Mouse (Mus musculus) kidney, adult 8-10 months (tissue): ENCODE measurements around the gene Amot.

Experiments used
- DNase-seq, 2 experiments: peaks; one replicate each; pipeline ENCODE4 v3.0.0; 2022

Amot gene

GRCm38 (mm10) chrX:145479942-145480341 lies 25.0 kb downstream of the Amot start:
- no peak for DNase-seq

GRCm38 (mm10) chrX:145477725-145478194 lies 27.2 kb downstream of the Amot start:
- DNase-seq = no peak

GRCm38 (mm10) chrX:145477003-145477724 lies 27.8 kb downstream of the Amot start:
- DNase-seq = peak in 1 of 2 experiments; percentile 17

GRCm38 (mm10) chrX:145468264-145468663 lies 36.7 kb downstream of the Amot start:
- no peak for DNase-seq

GRCm38 (mm10) chrX:145463524-145463923 lies 41.5 kb downstream of the Amot start:
- no peak for DNase-seq

- DNase-seq = no peak
These were observed 43.6 kb downstream of the Amot start for GRCm38 (mm10) chrX:145461339-145461738.

GRCm38 (mm10) chrX:145456251-145456650 lies 48.7 kb downstream of the Amot start:
- no peak for DNase-seq

GRCm38 (mm10) chrX:145455629-145456028 lies 49.4 kb downstream of the Amot start:
- peak in 1 of 2 experiments; percentile 27 for DNase-seq

GRCm38 (mm10) chrX:145454828-145455227 lies 50.2 kb downstream of the Amot start:
- no peak for DNase-seq

GRCm38 (mm10) chrX:145441526-145441925 lies 63.5 kb downstream of the Amot start:
- DNase-seq = no peak

- no peak for DNase-seq
These were observed 71.3 kb downstream of the Amot start for GRCm38 (mm10) chrX:145433652-145434051.

- no peak for DNase-seq
These were observed 74.0 kb downstream of the Amot start for GRCm38 (mm10) chrX:145430836-145431570.

GRCm38 (mm10) chrX:145428811-145429210 lies 76.2 kb downstream of the Amot start:
- DNase-seq = peak in 1 of 2 experiments; percentile 3

GRCm38 (mm10) chrX:145424026-145424425 lies 81.0 kb downstream of the Amot start:
- no peak for DNase-seq

- no peak for DNase-seq
These were observed 90.7 kb downstream of the Amot start for GRCm38 (mm10) chrX:145414319-145414718.

- DNase-seq = no peak
These were observed 93.6 kb downstream of the Amot start for GRCm38 (mm10) chrX:145411425-145411824.

GRCm38 (mm10) chrX:145406052-145406451 lies 98.9 kb downstream of the Amot start:
- no peak for DNase-seq

- no peak for DNase-seq
These were observed 103.1 kb downstream of the Amot start for GRCm38 (mm10) chrX:145401926-145402325.

- no peak for DNase-seq
These were observed 105.7 kb downstream of the Amot start for GRCm38 (mm10) chrX:145399236-145399635.
